In genomic region chr8:84990349-84990748, GRCm38 (mm10) we compare ENCODE assay signal across 8 mouse cellular contexts. TPM values are rescaled to one million over a fixed set of nuclear protein-coding genes. Genes with fewer than 3 reads are reported as not detected.
DNase-seq lines count a peak whose midpoint lies in the region; ATAC-seq lines count a peak whose summit lies in the region.

TSS of gene Hook2 (plus strand) at chr8:84990603.

- no peaks in the 10 kb centered on the region for H3K9me3 ChIP-seq in intestine, embryonic 14.5 days (ENCODE audit: control insufficient read depth, low read length)

- DNase-seq in adrenal gland, adult (ENCODE audit: inconsistent age in 2 of 2, low spot score in 1 of 2), result peak; percentile 97 to 99
- DNase-seq in embryo, embryonic 10.5 days (ENCODE audit: low spot score), result peak; percentile 99
- peak; percentile 96 for DNase-seq in gastrocnemius, postnatal 25 days
- peak; percentile 99 for DNase-seq in intestine, embryonic 14.5 days (ENCODE audit: low spot score)
- DNase-seq in left cerebral cortex, postnatal 14 days (ENCODE audit: low spot score in 2 of 2), result peak; percentile 98 to 99
- peak; percentile 99 for DNase-seq in mesoderm, embryonic 11.5 days (ENCODE audit: low read depth, low spot score)
- DNase-seq in right cerebral cortex, postnatal 36 days (ENCODE audit: low spot score in 2 of 2), result peak; percentile 95 to 96
- DNase-seq in yolk sac, embryonic 10.5 days (ENCODE audit: low spot score), result peak; percentile 98

- 0 out of 2 replicates have a peak, but pooled peaks cover 11% of the 10 kb centered on the region for H3K27me3 ChIP-seq in intestine, embryonic 14.5 days (replicated peaks; ENCODE audit: control insufficient read depth, insufficient read depth, low read length)

- no peaks in the 10 kb centered on the region for H3K36me3 ChIP-seq in intestine, embryonic 14.5 days (ENCODE audit: control insufficient read depth, insufficient read depth, low read length)

- peak within 1 kb of the TSS; percentile 69 for H3K9ac ChIP-seq in intestine, embryonic 14.5 days (ENCODE audit: low read length)

- peak; percentile 88 for ATAC-seq in intestine, embryonic 14.5 days (replicated peaks; ENCODE audit: low FRiP score, low TSS enrichment, low read depth)

- peaks cover 7% of the 10 kb centered on the region; the same call in 1 of the 2 replicates for H3K4me1 ChIP-seq in intestine, embryonic 14.5 days (replicated peaks; ENCODE audit: control insufficient read depth, insufficient read depth, low read length)

- intact Hi-C loops in left cerebral cortex, postnatal 14 days (cut with DNase I), result loop anchor here (1.0 kb wide), 1 partner anchor 14 kb away; no protein-coding TSS in a partner anchor

- peak within 1 kb of the TSS; percentile 94 for H3K4me2 ChIP-seq in intestine, embryonic 14.5 days (ENCODE audit: low read length)

- peak within 1 kb of the TSS; percentile 60 for H3K4me3 ChIP-seq in intestine, embryonic 14.5 days (ENCODE audit: low read depth, low read length)

- H3K27ac ChIP-seq in intestine, embryonic 14.5 days (ENCODE audit: low read depth), result peak within 1 kb of the TSS; percentile 86

- under 1% methylated on average over 28 of the region's 28 CpGs for WGBS in intestine, embryonic 14.5 days

RNA-seq across cellular contexts. Expression of gene Hook2, which starts in this region (rescaled TPM):
- total RNA-seq in gastrocnemius, postnatal 25 days (2021), result 1 to 10 TPM; 1.1 to 1.3 TPM
- polyA plus RNA-seq in intestine, embryonic 14.5 days (2014; fragmentation: Nextera tagmentation; extraction: Ambion mirVana), result 36.0 and 40.7 TPM in 2 replicates
- 1 to 10 TPM; 7.5 to 8.1 TPM for total RNA-seq in left cerebral cortex, postnatal 14 days (2021)

Comparison
In these comparisons a context has a peak if more than half of its experiments do, and no peak if none do; other contexts are left out.
1. Peak in every context shown above with its lines: DNase-seq, ATAC-seq, H3K4me3 ChIP-seq and H3K27ac ChIP-seq.